In the genomic region with DNA sequence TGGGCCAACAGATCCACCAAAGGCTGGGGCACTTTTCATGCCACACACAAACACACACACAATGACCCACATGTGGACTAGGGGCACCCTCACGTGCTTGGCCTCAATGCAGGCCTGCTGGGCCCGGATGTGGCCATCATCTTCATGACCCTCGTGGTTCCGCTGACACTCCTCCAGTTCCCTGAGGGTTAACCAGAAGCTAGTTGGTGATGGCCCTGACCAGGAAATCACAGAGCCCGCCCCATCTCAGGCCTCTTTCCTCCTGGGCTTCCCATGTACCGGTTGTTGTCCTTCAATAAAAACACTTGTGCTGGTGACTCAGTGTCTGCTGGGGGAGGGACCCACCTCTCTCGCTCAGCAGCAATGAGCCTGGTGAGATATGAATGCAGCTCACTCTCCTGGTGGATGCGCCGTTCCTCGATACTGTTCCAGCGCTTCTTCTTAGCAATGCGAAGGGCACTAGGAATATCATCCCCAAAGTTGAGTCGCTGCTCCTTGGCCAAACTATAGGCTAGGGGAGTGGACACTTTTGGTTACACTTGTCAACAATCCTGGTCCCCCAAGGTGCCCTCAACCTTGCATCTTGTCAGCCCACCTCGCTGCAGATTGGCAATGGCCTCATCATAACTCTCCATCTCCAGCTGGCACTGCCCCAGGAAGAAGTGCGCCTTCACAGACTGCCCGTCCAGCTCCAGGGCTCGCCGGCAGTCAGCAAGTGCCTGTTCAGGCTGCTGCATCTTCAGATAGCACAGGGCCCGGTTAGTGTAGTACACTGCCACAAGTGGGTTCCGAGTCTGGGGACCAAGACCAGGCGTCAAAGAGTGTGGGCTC, we compare ENCODE assay signal across 8 mouse cellular contexts. TPM values are rescaled to one million over a fixed set of nuclear protein-coding genes. Genes with fewer than 3 reads are reported as not detected.
A peak's percentile ranks its signal among the peaks of the same experiment; 100 is the strongest.
DNase-seq lines count a peak whose midpoint lies in the region; ATAC-seq and TF ChIP-seq lines count a peak whose summit lies in the region.

No protein-coding gene starts in this region.

- H3K9me3 ChIP-seq in forebrain, embryonic 13.5 days (replicated peaks), result no peaks in the 10 kb centered on the region
- H3K9me3 ChIP-seq in kidney, embryonic 15.5 days (replicated peaks), result no peaks in the 10 kb centered on the region
- H3K9me3 ChIP-seq in midbrain, postnatal 0 days (ENCODE audit: low read length), result no peaks in the 10 kb centered on the region

- no peak for TF ChIP-seq CTCF in midbrain, postnatal 0 days (IDR thresholded peaks at IDR 0.05)

- peak overlapping the region; percentile 89 for H3K9ac ChIP-seq in forebrain, embryonic 13.5 days
- peak overlapping the region; percentile 73 for H3K9ac ChIP-seq in kidney, embryonic 15.5 days
- peak overlapping the region; percentile 86 for H3K9ac ChIP-seq in midbrain, postnatal 0 days (replicated peaks; ENCODE audit: low read length, poor library complexity, severe bottlenecking)

- WGBS in forebrain, embryonic 13.5 days, result 64% methylated on average over 21 of the region's 21 CpGs
- WGBS in kidney, embryonic 15.5 days, result 55% methylated on average over 21 of the region's 21 CpGs
- WGBS in midbrain, postnatal 0 days, result 63% methylated on average over 21 of the region's 21 CpGs

- peak overlapping the region; percentile 98 for H3K4me2 ChIP-seq in forebrain, embryonic 13.5 days
- H3K4me2 ChIP-seq in kidney, embryonic 15.5 days, result peak overlapping the region; percentile 95
- peak overlapping the region; percentile 76 for H3K4me2 ChIP-seq in midbrain, postnatal 0 days (ENCODE audit: low read depth, low read length, poor library complexity, severe bottlenecking)

- peaks cover 48% of the 10 kb centered on the region for H3K36me3 ChIP-seq in forebrain, embryonic 13.5 days (ENCODE audit: poor library complexity, severe bottlenecking)
- peaks cover 51% of the 10 kb centered on the region for H3K36me3 ChIP-seq in kidney, embryonic 15.5 days
- peaks cover 45% of the 10 kb centered on the region for H3K36me3 ChIP-seq in midbrain, postnatal 0 days (ENCODE audit: insufficient read depth, low read length)

- no peak for ATAC-seq in forebrain, embryonic 13.5 days
- no peak for ATAC-seq in kidney, embryonic 15.5 days (replicated peaks; ENCODE audit: low FRiP score)
- no peak for ATAC-seq in midbrain, postnatal 0 days (ENCODE audit: low FRiP score)

- DNase-seq in gastrocnemius, postnatal 10 days, result peak; percentile 48
- DNase-seq in gastrocnemius, adult 8-10 months (ENCODE audit: low spot score in 2 of 2), result no peak
- peak; percentile 58 for DNase-seq in NIH3T3 (ENCODE audit: low read depth)
- no peak for DNase-seq in midbrain, postnatal 0 days (ENCODE audit: low spot score)
- no peak for DNase-seq in right cerebral cortex, postnatal 25 days
- no peak for DNase-seq in layer of hippocampus, adult 18-20 months (ENCODE audit: low spot score in 2 of 2)

- H3K27me3 ChIP-seq in forebrain, embryonic 13.5 days, result no peaks in the 10 kb centered on the region
- H3K27me3 ChIP-seq in kidney, embryonic 15.5 days, result no peaks in the 10 kb centered on the region
- H3K27me3 ChIP-seq in midbrain, postnatal 0 days (ENCODE audit: insufficient read depth, low read length), result no peaks in the 10 kb centered on the region

- H3K4me1 ChIP-seq in forebrain, embryonic 13.5 days, result peaks cover 78% of the 10 kb centered on the region
- peaks cover 75% of the 10 kb centered on the region for H3K4me1 ChIP-seq in kidney, embryonic 15.5 days
- peaks cover 39% of the 10 kb centered on the region for H3K4me1 ChIP-seq in midbrain, postnatal 0 days (ENCODE audit: insufficient read depth, low read length)

- peak overlapping the region; percentile 87 for H3K4me3 ChIP-seq in forebrain, embryonic 13.5 days
- H3K4me3 ChIP-seq in kidney, embryonic 15.5 days (replicated peaks), result peak overlapping the region; percentile 64
- peak overlapping the region; percentile 81 for H3K4me3 ChIP-seq in midbrain, postnatal 0 days (ENCODE audit: low read depth, low read length)

- H3K27ac ChIP-seq in forebrain, embryonic 13.5 days, result peak overlapping the region; percentile 90; the same call in 1 of the 2 replicates
- peak overlapping the region; percentile 100 for H3K27ac ChIP-seq in kidney, embryonic 15.5 days
- H3K27ac ChIP-seq in midbrain, postnatal 0 days (ENCODE audit: low read depth, low read length), result peak overlapping the region; percentile 96

RNA-seq across cellular contexts. Expression of gene Stub1, which starts 1.5 kb away (rescaled TPM):
- total RNA-seq in gastrocnemius, postnatal 10 days (2021), result 10 to 100 TPM; 95.7 to 99.9 TPM
- 100 to 1,000 TPM in 1 of 4 experiments, 10 to 100 TPM in 3; 87.3 to 101 (median 91.1) TPM for total RNA-seq in gastrocnemius, adult 8-10 months (2022)
- polyA plus RNA-seq in forebrain, embryonic 13.5 days (2015; fragmentation: Nextera tagmentation; extraction: Ambion mirVana), result 303 and 330 TPM in 2 replicates
- 336 and 362 TPM in 2 replicates for polyA plus RNA-seq in kidney, embryonic 15.5 days (2015; fragmentation: Nextera tagmentation; extraction: Ambion mirVana)
- total RNA-seq in midbrain, postnatal 0 days (2014; rRNA removed), result 237 and 248 TPM in 2 replicates
- polyA plus RNA-seq in midbrain, postnatal 0 days (2015; fragmentation: Nextera tagmentation; extraction: Ambion mirVana), result 374 and 397 TPM in 2 replicates
- 100 to 1,000 TPM; 158 to 165 TPM for total RNA-seq in layer of hippocampus, adult 18-20 months (2021)

RNA-seq across cellular contexts. Expression of gene Jmjd8, which starts 3.0 kb away (rescaled TPM):
- 10 to 100 TPM; 22.1 to 25.8 TPM for total RNA-seq in gastrocnemius, postnatal 10 days (2021)
- total RNA-seq in gastrocnemius, adult 8-10 months (2022), result 10 to 100 TPM; 11.0 to 13.0 (median 11.4) TPM
- 64.6 and 69.8 TPM in 2 replicates for polyA plus RNA-seq in forebrain, embryonic 13.5 days (2015; fragmentation: Nextera tagmentation; extraction: Ambion mirVana)
- polyA plus RNA-seq in kidney, embryonic 15.5 days (2015; fragmentation: Nextera tagmentation; extraction: Ambion mirVana), result 56.2 and 61.4 TPM in 2 replicates
- total RNA-seq in midbrain, postnatal 0 days (2014; rRNA removed), result 39.1 and 46.2 TPM in 2 replicates
- polyA plus RNA-seq in midbrain, postnatal 0 days (2015; fragmentation: Nextera tagmentation; extraction: Ambion mirVana), result 43.8 and 45.9 TPM in 2 replicates
- total RNA-seq in layer of hippocampus, adult 18-20 months (2021), result 10 to 100 TPM; 52.7 to 55.5 TPM

RNA-seq across cellular contexts. Expression of gene Rhbdl1, which starts 5.4 kb away (rescaled TPM):
- total RNA-seq in gastrocnemius, postnatal 10 days (2021), result 10 to 100 TPM in 1 of 2 experiments, 1 to 10 TPM in 1; 9.8 to 10.9 TPM
- 10 to 100 TPM in 3 of 4 experiments, 1 to 10 TPM in 1; 9.5 to 18.5 (median 16.7) TPM for total RNA-seq in gastrocnemius, adult 8-10 months (2022)
- polyA plus RNA-seq in forebrain, embryonic 13.5 days (2015; fragmentation: Nextera tagmentation; extraction: Ambion mirVana), result 9.7 and 11.2 TPM in 2 replicates
- polyA plus RNA-seq in kidney, embryonic 15.5 days (2015; fragmentation: Nextera tagmentation; extraction: Ambion mirVana), result 2.8 and 3.8 TPM in 2 replicates
- 95.2 and 168 TPM in 2 replicates for total RNA-seq in midbrain, postnatal 0 days (2014; rRNA removed)
- polyA plus RNA-seq in midbrain, postnatal 0 days (2015; fragmentation: Nextera tagmentation; extraction: Ambion mirVana), result 97.0 and 110 TPM in 2 replicates
- total RNA-seq in layer of hippocampus, adult 18-20 months (2021), result 10 to 100 TPM; 42.1 to 43.4 TPM

RNA-seq across cellular contexts. Expression of gene Wdr24, which starts 8.2 kb away (rescaled TPM):
- total RNA-seq in gastrocnemius, postnatal 10 days (2021), result 10 to 100 TPM in 1 of 2 experiments, 1 to 10 TPM in 1; 10.0 to 10.8 TPM
- total RNA-seq in gastrocnemius, adult 8-10 months (2022), result 10 to 100 TPM in 3 of 4 experiments, 1 to 10 TPM in 1; 9.8 to 13.2 (median 11.7) TPM
- 27.7 and 30.0 TPM in 2 replicates for polyA plus RNA-seq in forebrain, embryonic 13.5 days (2015; fragmentation: Nextera tagmentation; extraction: Ambion mirVana)
- polyA plus RNA-seq in kidney, embryonic 15.5 days (2015; fragmentation: Nextera tagmentation; extraction: Ambion mirVana), result 28.1 and 31.8 TPM in 2 replicates
- 33.4 and 37.6 TPM in 2 replicates for total RNA-seq in midbrain, postnatal 0 days (2014; rRNA removed)
- 24.7 and 27.3 TPM in 2 replicates for polyA plus RNA-seq in midbrain, postnatal 0 days (2015; fragmentation: Nextera tagmentation; extraction: Ambion mirVana)
- total RNA-seq in layer of hippocampus, adult 18-20 months (2021), result 10 to 100 TPM; 22.6 to 26.4 TPM

RNA-seq across cellular contexts. Expression of gene Gm20683, which starts 9.9 kb away (rescaled TPM):
- 1 to 10 TPM; 5.8 to 7.3 TPM for total RNA-seq in gastrocnemius, postnatal 10 days (2021)
- total RNA-seq in gastrocnemius, adult 8-10 months (2022), result 10 to 100 TPM in 2 of 4 experiments, 1 to 10 TPM in 2; 9.1 to 15.3 (median 12.3) TPM
- 5.9 and 7.1 TPM in 2 replicates for polyA plus RNA-seq in forebrain, embryonic 13.5 days (2015; fragmentation: Nextera tagmentation; extraction: Ambion mirVana)
- polyA plus RNA-seq in kidney, embryonic 15.5 days (2015; fragmentation: Nextera tagmentation; extraction: Ambion mirVana), result 1.8 and 3.0 TPM in 2 replicates
- 25.8 and 34.3 TPM in 2 replicates for total RNA-seq in midbrain, postnatal 0 days (2014; rRNA removed)
- polyA plus RNA-seq in midbrain, postnatal 0 days (2015; fragmentation: Nextera tagmentation; extraction: Ambion mirVana), result 11.9 and 14.2 TPM in 2 replicates
- total RNA-seq in layer of hippocampus, adult 18-20 months (2021), result 10 to 100 TPM; 21.9 to 22.1 TPM

Comparison
In these comparisons a context has a peak if more than half of its experiments do, and no peak if none do; other contexts are left out.
1. DNase-seq: peak in gastrocnemius, postnatal 10 days (single experiment) and NIH3T3 (single experiment); none in gastrocnemius, adult 8-10 months (0 of 2), midbrain, postnatal 0 days (single experiment), right cerebral cortex, postnatal 25 days (single experiment) and layer of hippocampus, adult 18-20 months (0 of 2).
2. Peak in every context shown above with its lines, with median percentiles within 50 percentile points of each other: H3K27ac ChIP-seq, H3K4me2 ChIP-seq, H3K4me3 ChIP-seq and H3K9ac ChIP-seq.